Mouse (Mus musculus): ENCODE results near the gene Rdh19. TPM values are rescaled to one million over a fixed set of nuclear protein-coding genes. Genes with fewer than 3 reads are reported as not detected.

The Rdh19 gene
- polyA plus RNA-seq, 1 experiment from 2014 or later: not detected

DNA sequence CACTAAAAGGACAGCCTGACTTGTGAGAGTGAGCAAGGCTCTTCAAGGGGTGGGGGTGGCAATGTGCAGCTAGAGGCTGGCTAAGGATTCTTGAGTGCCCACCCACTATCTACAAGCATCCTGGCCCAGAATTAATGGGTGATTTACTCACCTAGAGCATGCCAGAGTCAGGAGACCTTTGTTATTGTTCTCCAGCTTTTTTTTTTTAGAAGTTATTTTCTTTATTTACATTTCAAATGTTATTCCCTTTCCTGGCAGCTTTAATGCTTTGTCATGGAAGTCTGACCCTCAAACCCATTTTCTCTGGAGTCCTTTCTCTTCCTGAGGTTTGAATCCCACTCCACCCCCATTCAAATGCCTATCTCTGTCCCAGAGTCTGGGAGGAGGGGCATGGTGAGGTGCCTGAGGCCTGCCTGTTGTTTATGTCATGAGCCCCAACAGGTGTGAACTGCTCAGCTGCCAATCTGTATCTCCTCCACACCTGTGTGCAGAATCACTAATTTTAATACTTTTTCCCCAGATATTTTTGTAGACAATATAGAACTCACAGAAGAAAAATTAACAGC, 57.7 kb downstream of the Rdh19 start:
- Histone ChIP-seq H3K27ac (replicated peaks) (no peak overlapping the region), H3K9me3 (no peaks in the 10 kb centered on the region), H3K4me3 (no peak overlapping the region), H3K27me3 (replicated peaks; ENCODE audit: low read depth, poor library complexity, severe bottlenecking) (no peaks in the 10 kb centered on the region), H3K4me1 (0 out of 2 replicates have a peak, but pooled peaks cover 4% of the 10 kb centered on the region), H3K36me3 (replicated peaks) (no peaks in the 10 kb centered on the region)
- no peak for DNase-seq (ENCODE audit: low spot score)

Other genes starting within 250 kb of the Rdh19 start
- gene Lrp1, start 228.8 kb upstream of the Rdh19 start, polyA plus RNA-seq (2016; fragmentation: Nextera tagmentation; extraction: Ambion mirVana): 66.6 and 70.6 TPM in 2 replicates
- gene Stat6, start 206.9 kb upstream of the Rdh19 start, polyA plus RNA-seq (2016; fragmentation: Nextera tagmentation; extraction: Ambion mirVana): 10.4 and 11.5 TPM in 2 replicates
- gene Nemp1, start 183.0 kb upstream of the Rdh19 start, polyA plus RNA-seq (2016; fragmentation: Nextera tagmentation; extraction: Ambion mirVana): 10.0 and 10.7 TPM in 2 replicates
- gene Nab2, start 181.4 kb upstream of the Rdh19 start, polyA plus RNA-seq (2016; fragmentation: Nextera tagmentation; extraction: Ambion mirVana): 11.6 and 12.1 TPM in 2 replicates
- 0.54 and 0.71 TPM in 2 replicates for gene Myo1a, start 144.8 kb upstream of the Rdh19 start, polyA plus RNA-seq (2016; fragmentation: Nextera tagmentation; extraction: Ambion mirVana)
- gene Tac2, start 125.5 kb upstream of the Rdh19 start, polyA plus RNA-seq (2016; fragmentation: Nextera tagmentation; extraction: Ambion mirVana): 1.5 and 2.0 TPM in 2 replicates
- gene Zbtb39, start 110.4 kb upstream of the Rdh19 start, polyA plus RNA-seq (2016; fragmentation: Nextera tagmentation; extraction: Ambion mirVana): 5.3 and 5.4 TPM in 2 replicates
- 0.46 and 0.53 TPM in 2 replicates for gene Gpr182, start 98.2 kb upstream of the Rdh19 start, polyA plus RNA-seq (2016; fragmentation: Nextera tagmentation; extraction: Ambion mirVana)
- 0.07 and 0.08 TPM in 2 replicates for gene Rdh1, start 90.2 kb upstream of the Rdh19 start, polyA plus RNA-seq (2016; fragmentation: Nextera tagmentation; extraction: Ambion mirVana)
- gene Rdh16f1, start 90.1 kb upstream of the Rdh19 start, polyA plus RNA-seq (2016; fragmentation: Nextera tagmentation; extraction: Ambion mirVana): 0.15 and 0.17 TPM in 2 replicates
- not detected in 2 replicates for gene Rdh9, start 73.5 kb upstream of the Rdh19 start, polyA plus RNA-seq (2016; fragmentation: Nextera tagmentation; extraction: Ambion mirVana)
- gene Rdh16, start 48.8 kb upstream of the Rdh19 start, polyA plus RNA-seq (2016; fragmentation: Nextera tagmentation; extraction: Ambion mirVana): not detected in 2 replicates
- gene Rdh16f2, start 16.5 kb downstream of the Rdh19 start, polyA plus RNA-seq (2016; fragmentation: Nextera tagmentation; extraction: Ambion mirVana): not detected in 2 replicates
- gene Rdh7, start 38.9 kb downstream of the Rdh19 start, polyA plus RNA-seq (2016; fragmentation: Nextera tagmentation; extraction: Ambion mirVana): not detected in 2 replicates
- not detected in 2 replicates for gene Sdr9c7, start 48.6 kb downstream of the Rdh19 start, polyA plus RNA-seq (2016; fragmentation: Nextera tagmentation; extraction: Ambion mirVana)
- not detected in 2 replicates for gene Hsd17b6, start 157.7 kb downstream of the Rdh19 start, polyA plus RNA-seq (2016; fragmentation: Nextera tagmentation; extraction: Ambion mirVana)
- gene Prim1, start 165.2 kb downstream of the Rdh19 start, polyA plus RNA-seq (2016; fragmentation: Nextera tagmentation; extraction: Ambion mirVana): 106 and 111 TPM in 2 replicates
- 907 and 927 TPM in 2 replicates for gene Naca, start 185.6 kb downstream of the Rdh19 start, polyA plus RNA-seq (2016; fragmentation: Nextera tagmentation; extraction: Ambion mirVana)
- gene Ptges3, start 209.0 kb downstream of the Rdh19 start, polyA plus RNA-seq (2016; fragmentation: Nextera tagmentation; extraction: Ambion mirVana): 711 and 729 TPM in 2 replicates
- 2,197 and 2,277 TPM in 2 replicates for gene Atp5b, start 233.3 kb downstream of the Rdh19 start, polyA plus RNA-seq (2016; fragmentation: Nextera tagmentation; extraction: Ambion mirVana)
- 14.7 and 17.5 TPM in 2 replicates for gene Baz2a, start 241.6 kb downstream of the Rdh19 start, polyA plus RNA-seq (2016; fragmentation: Nextera tagmentation; extraction: Ambion mirVana)